Mouse (Mus musculus): ENCODE measurements around the gene Hsd11b1.

The Hsd11b1 gene

GRCm38 (mm10) chr1:193197494-193198205, 66.2 kb downstream of the Hsd11b1 start:
- no peak for DNase-seq

GRCm38 (mm10) chr1:193195169-193195810, 68.6 kb downstream of the Hsd11b1 start:
- DNase-seq, result no peak

- DNase-seq, result no peak
Observed at GRCm38 (mm10) chr1:193194416-193195140, 69.3 kb downstream of the Hsd11b1 start.

- DNase-seq, result no peak
Observed at GRCm38 (mm10) chr1:193191675-193192283, 72.1 kb downstream of the Hsd11b1 start.

- DNase-seq, result no peak
Observed at GRCm38 (mm10) chr1:193189771-193190170, 74.1 kb downstream of the Hsd11b1 start.

- DNase-seq, result peak; percentile 28
Observed at GRCm38 (mm10) chr1:193189151-193189621, 74.7 kb downstream of the Hsd11b1 start.

GRCm38 (mm10) chr1:193188257-193188656, 75.6 kb downstream of the Hsd11b1 start:
- no peak for DNase-seq

GRCm38 (mm10) chr1:193181104-193181503, 82.8 kb downstream of the Hsd11b1 start:
- DNase-seq, result no peak

- no peak for DNase-seq
Observed at GRCm38 (mm10) chr1:193174143-193174733, 89.6 kb downstream of the Hsd11b1 start.

GRCm38 (mm10) chr1:193173810-193174129, 90.1 kb downstream of the Hsd11b1 start:
- DNase-seq, result no peak

- DNase-seq, result peak; percentile 98
Observed at GRCm38 (mm10) chr1:193172991-193173809, 90.7 kb downstream of the Hsd11b1 start.

Measured in right cerebral cortex, adult 18-20 months (tissue).